In the genomic region with DNA sequence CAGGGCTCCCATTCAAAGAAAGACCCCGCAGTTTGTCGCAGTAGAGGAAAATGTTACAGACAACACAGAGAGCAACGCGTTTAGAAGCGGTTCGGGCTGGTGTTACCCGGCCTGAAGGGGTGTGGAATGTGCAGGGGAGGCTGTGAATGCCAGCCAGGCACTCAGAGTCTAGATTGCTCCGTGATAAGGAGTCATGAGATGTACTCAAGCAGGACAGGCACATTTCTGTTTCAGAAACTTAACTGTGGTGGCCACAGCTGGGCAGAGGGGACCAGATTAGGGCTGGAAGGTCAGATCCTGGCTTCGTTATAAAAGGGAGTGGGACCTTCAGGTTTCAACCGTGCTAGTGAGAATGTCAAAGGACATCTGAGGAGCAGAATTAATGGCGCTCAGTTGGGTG, we compare ENCODE assay signal across 8 mouse cellular contexts. TPM values are rescaled to one million over a fixed set of nuclear protein-coding genes. Genes with fewer than 3 reads are reported as not detected.
DNase-seq lines count a peak whose midpoint lies in the region; ATAC-seq and TF ChIP-seq lines count a peak whose summit lies in the region.

No protein-coding gene starts in this region.

- H3K36me3 ChIP-seq in heart, embryonic 11.5 days (ENCODE audit: control insufficient read depth, insufficient read depth, low read length), result no peaks in the 10 kb centered on the region
- no peaks in the 10 kb centered on the region for H3K36me3 ChIP-seq in embryonic facial prominence, embryonic 11.5 days (replicated peaks; ENCODE audit: control insufficient read depth, insufficient read depth, low read depth, low read length)
- H3K36me3 ChIP-seq in lung, embryonic 14.5 days (ENCODE audit: insufficient read depth), result no peaks in the 10 kb centered on the region
- H3K36me3 ChIP-seq in stomach, embryonic 14.5 days (ENCODE audit: control insufficient read depth, insufficient read depth, low read length), result no peaks in the 10 kb centered on the region

- 3% methylated on average over 11 of the region's 11 CpGs for WGBS in heart, embryonic 11.5 days (ENCODE audit: insufficient replicate concordance)
- 2% methylated on average over 11 of the region's 11 CpGs for WGBS in embryonic facial prominence, embryonic 11.5 days
- WGBS in lung, embryonic 14.5 days, result 4% methylated on average over 11 of the region's 11 CpGs
- 4% methylated on average over 11 of the region's 11 CpGs for WGBS in stomach, embryonic 14.5 days

- H3K4me3 ChIP-seq in heart, embryonic 11.5 days (ENCODE audit: low read depth, low read length), result peak overlapping the region; percentile 51
- peak overlapping the region; percentile 33 for H3K4me3 ChIP-seq in embryonic facial prominence, embryonic 11.5 days (ENCODE audit: low read depth, low read length)
- H3K4me3 ChIP-seq in lung, embryonic 14.5 days (ENCODE audit: low read depth, low read length), result peak overlapping the region; percentile 45
- peak overlapping the region; percentile 36 for H3K4me3 ChIP-seq in stomach, embryonic 14.5 days (ENCODE audit: low read depth, low read length)

- no peaks in the 10 kb centered on the region for H3K9me3 ChIP-seq in heart, embryonic 11.5 days (replicated peaks; ENCODE audit: control insufficient read depth, low read length)
- no peaks in the 10 kb centered on the region for H3K9me3 ChIP-seq in embryonic facial prominence, embryonic 11.5 days (replicated peaks; ENCODE audit: control insufficient read depth, low read length)
- no peaks in the 10 kb centered on the region for H3K9me3 ChIP-seq in lung, embryonic 14.5 days (ENCODE audit: low read depth, low read length)
- no peaks in the 10 kb centered on the region for H3K9me3 ChIP-seq in stomach, embryonic 14.5 days (ENCODE audit: control insufficient read depth, low read depth, low read length)

- peak overlapping the region; percentile 96 for H3K27ac ChIP-seq in heart, embryonic 11.5 days (ENCODE audit: low read depth, low read length)
- H3K27ac ChIP-seq in embryonic facial prominence, embryonic 11.5 days (replicated peaks; ENCODE audit: low read depth, low read length), result peak overlapping the region; percentile 92
- H3K27ac ChIP-seq in lung, embryonic 14.5 days (ENCODE audit: low read depth), result peak overlapping the region; percentile 98
- peak overlapping the region; percentile 95 for H3K27ac ChIP-seq in stomach, embryonic 14.5 days (ENCODE audit: low read length)

- no peak for TF ChIP-seq CTCF in lung, embryonic 14.5 days (IDR thresholded peaks at IDR 0.05; ENCODE audit: low read depth)

- peaks cover 47% of the 10 kb centered on the region for H3K4me1 ChIP-seq in heart, embryonic 11.5 days (ENCODE audit: control insufficient read depth, insufficient read depth, low read length)
- H3K4me1 ChIP-seq in embryonic facial prominence, embryonic 11.5 days (ENCODE audit: control insufficient read depth, insufficient read depth, low read length), result peaks cover 7% of the 10 kb centered on the region
- peaks cover 45% of the 10 kb centered on the region for H3K4me1 ChIP-seq in lung, embryonic 14.5 days (ENCODE audit: insufficient read depth)
- peaks cover 39% of the 10 kb centered on the region; the same call in 1 of the 2 replicates for H3K4me1 ChIP-seq in stomach, embryonic 14.5 days (ENCODE audit: control insufficient read depth, insufficient read depth, low read length)

- no peak for DNase-seq in heart, adult 11 months
- DNase-seq in embryonic facial prominence, embryonic 11.5 days (ENCODE audit: low spot score), result peak; percentile 56
- peak; percentile 64 for DNase-seq in kidney, adult 18-20 months
- DNase-seq in lung, embryonic 14.5 days, result peak; percentile 72
- no peak for DNase-seq in cerebellum, postnatal 4 days (ENCODE audit: low spot score in 2 of 2)
- DNase-seq in ovary, adult 18-20 months (ENCODE audit: low spot score), result no peak

- ATAC-seq in heart, embryonic 11.5 days (replicated peaks; ENCODE audit: insufficient number of reproducible peaks, low FRiP score, low TSS enrichment), result peak; percentile 28; the same call in 1 of the 2 replicates
- ATAC-seq in embryonic facial prominence, embryonic 11.5 days (replicated peaks; ENCODE audit: insufficient number of reproducible peaks, low FRiP score, low TSS enrichment, low read depth), result peak; percentile 25; the same call in 1 of the 2 replicates
- ATAC-seq in lung, embryonic 14.5 days (ENCODE audit: insufficient read depth), result peak; percentile 50
- ATAC-seq in stomach, embryonic 14.5 days (ENCODE audit: insufficient number of reproducible peaks, insufficient read depth, low FRiP score, low read depth), result peak; percentile 7; the same call in 1 of the 2 replicates

- peak overlapping the region; percentile 80 for H3K9ac ChIP-seq in heart, embryonic 11.5 days (ENCODE audit: low read depth, low read length)
- peak overlapping the region; percentile 54 for H3K9ac ChIP-seq in embryonic facial prominence, embryonic 11.5 days (replicated peaks; ENCODE audit: low read length)
- peak overlapping the region; percentile 56 for H3K9ac ChIP-seq in lung, embryonic 14.5 days
- H3K9ac ChIP-seq in stomach, embryonic 14.5 days (replicated peaks; ENCODE audit: low read depth, low read length), result peak overlapping the region; percentile 34

- no peaks in the 10 kb centered on the region for H3K27me3 ChIP-seq in heart, embryonic 11.5 days (ENCODE audit: control insufficient read depth, insufficient read depth, low read length)
- no peaks in the 10 kb centered on the region for H3K27me3 ChIP-seq in embryonic facial prominence, embryonic 11.5 days (ENCODE audit: control insufficient read depth, insufficient read depth, low read length)
- H3K27me3 ChIP-seq in lung, embryonic 14.5 days (ENCODE audit: insufficient read depth, low read length), result no peaks in the 10 kb centered on the region
- H3K27me3 ChIP-seq in stomach, embryonic 14.5 days (ENCODE audit: control insufficient read depth, insufficient read depth, low read length), result no peaks in the 10 kb centered on the region

- peak overlapping the region; percentile 95 for H3K4me2 ChIP-seq in heart, embryonic 11.5 days
- peak overlapping the region; percentile 62 for H3K4me2 ChIP-seq in embryonic facial prominence, embryonic 11.5 days (ENCODE audit: low read depth, low read length)
- peak overlapping the region; percentile 94 for H3K4me2 ChIP-seq in lung, embryonic 14.5 days
- H3K4me2 ChIP-seq in stomach, embryonic 14.5 days (replicated peaks; ENCODE audit: low read depth, low read length), result peak overlapping the region; percentile 83

RNA-seq across cellular contexts. Expression of gene Scd2, which starts 8.8 kb away (rescaled TPM):
- 150 and 188 TPM in 2 replicates for polyA plus RNA-seq in heart, embryonic 11.5 days (2014; fragmentation: Nextera tagmentation; extraction: Ambion mirVana)
- 298 and 305 TPM in 2 replicates for polyA plus RNA-seq in embryonic facial prominence, embryonic 11.5 days (2014; fragmentation: Nextera tagmentation; extraction: Ambion mirVana)
- 248 and 257 TPM in 2 replicates for polyA plus RNA-seq in lung, embryonic 14.5 days (2014; fragmentation: Nextera tagmentation; extraction: Ambion mirVana)
- 237 and 282 TPM in 2 replicates for polyA plus RNA-seq in stomach, embryonic 14.5 days (2014; fragmentation: Nextera tagmentation; extraction: Ambion mirVana)

RNA-seq across cellular contexts. Expression of gene Scd4, which starts 48.2 kb away (rescaled TPM):
- polyA plus RNA-seq in heart, embryonic 11.5 days (2014; fragmentation: Nextera tagmentation; extraction: Ambion mirVana), result 0.11 and 0.18 TPM in 2 replicates
- not detected in 2 replicates for polyA plus RNA-seq in embryonic facial prominence, embryonic 11.5 days (2014; fragmentation: Nextera tagmentation; extraction: Ambion mirVana)
- 0.15 TPM in 1 of 2 replicates, not detected in the other for polyA plus RNA-seq in lung, embryonic 14.5 days (2014; fragmentation: Nextera tagmentation; extraction: Ambion mirVana)
- polyA plus RNA-seq in stomach, embryonic 14.5 days (2014; fragmentation: Nextera tagmentation; extraction: Ambion mirVana), result 0.10 and 0.25 TPM in 2 replicates

Comparison
In these comparisons a context has a peak if more than half of its experiments do, and no peak if none do; other contexts are left out.
1. DNase-seq: peak in embryonic facial prominence, embryonic 11.5 days (single experiment), kidney, adult 18-20 months (single experiment) and lung, embryonic 14.5 days (single experiment); none in heart, adult 11 months (single experiment), cerebellum, postnatal 4 days (0 of 2) and ovary, adult 18-20 months (single experiment).
2. Peak in every context shown above with its lines, with median percentiles within 50 percentile points of each other: ATAC-seq, H3K27ac ChIP-seq, H3K4me2 ChIP-seq, H3K4me3 ChIP-seq and H3K9ac ChIP-seq.